Mouse (Mus musculus): ENCODE results near the gene Akap13.

The Akap13 gene

DNA sequence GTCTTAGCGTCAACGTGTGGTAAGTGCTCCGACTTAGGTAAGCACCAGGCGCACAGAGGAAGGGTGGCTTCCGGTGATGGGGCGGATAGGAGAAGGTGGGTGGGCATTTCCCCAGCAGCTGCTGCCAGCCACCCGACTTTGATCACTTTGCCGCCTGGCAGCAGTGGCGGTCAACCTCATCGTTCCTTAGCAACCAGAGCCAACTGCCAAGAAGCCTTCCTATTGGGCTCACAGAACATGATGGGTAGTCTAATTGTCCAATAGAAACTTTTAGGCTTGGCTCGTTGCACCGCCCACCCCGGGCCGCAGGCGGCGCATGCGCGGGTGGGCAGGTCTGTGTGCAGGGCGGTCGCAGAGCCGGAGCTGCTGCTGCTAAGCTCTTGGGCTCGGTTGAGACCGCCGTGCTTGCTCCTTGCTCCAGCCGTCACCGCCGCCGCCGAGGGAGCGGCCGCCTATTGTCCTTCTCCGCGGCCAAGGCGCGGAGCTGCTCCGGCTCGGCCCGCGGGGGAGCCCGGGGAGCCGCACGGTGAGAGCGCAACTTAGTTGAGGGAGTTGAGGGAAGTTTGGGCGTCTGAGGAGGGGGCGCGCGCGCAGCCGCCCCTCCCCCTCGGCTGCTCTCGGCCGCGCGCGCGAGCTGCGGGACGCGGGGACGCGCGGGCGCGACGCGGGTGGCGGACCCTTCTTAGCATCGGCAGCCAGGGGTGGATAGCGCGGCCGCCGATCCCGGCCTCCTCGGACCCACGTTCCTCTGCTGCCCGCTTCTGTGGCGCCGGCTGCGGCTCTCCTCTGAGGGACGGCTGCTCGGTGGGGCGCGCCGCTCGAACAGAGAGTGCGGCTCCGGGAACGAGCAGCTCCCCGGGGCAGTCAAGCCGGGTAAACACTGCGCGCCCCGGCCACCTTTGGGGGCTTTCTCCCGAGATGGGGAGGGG, at the start of gene Akap13:
Gene Akap13 (plus strand): TSS at position 312 of the 929 bp plus-strand sequence.
- peak; percentile 93 to 97 for DNase-seq (ENCODE audit: low spot score in 2 of 2)

DNA sequence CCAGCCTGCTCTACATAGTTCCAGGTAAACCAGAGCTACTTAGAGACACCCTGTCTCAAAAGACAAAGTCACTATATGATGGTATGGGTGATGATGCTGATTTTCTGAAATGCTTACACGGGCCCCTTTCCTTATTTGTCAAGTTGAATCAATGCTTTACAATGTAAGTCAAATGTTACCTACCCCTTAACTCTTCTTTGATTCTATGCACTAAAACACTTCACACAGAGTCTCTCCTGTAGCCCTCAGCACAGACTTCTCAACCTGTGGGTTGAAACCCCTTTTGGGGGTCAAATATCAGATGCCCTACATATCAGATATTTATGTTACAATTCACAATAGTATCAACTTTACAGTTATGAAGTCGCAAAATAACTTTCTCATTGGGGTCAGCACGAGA, 44.7 kb upstream of the Akap13 start:
- no peak for DNase-seq (ENCODE audit: low spot score in 2 of 2)

DNA sequence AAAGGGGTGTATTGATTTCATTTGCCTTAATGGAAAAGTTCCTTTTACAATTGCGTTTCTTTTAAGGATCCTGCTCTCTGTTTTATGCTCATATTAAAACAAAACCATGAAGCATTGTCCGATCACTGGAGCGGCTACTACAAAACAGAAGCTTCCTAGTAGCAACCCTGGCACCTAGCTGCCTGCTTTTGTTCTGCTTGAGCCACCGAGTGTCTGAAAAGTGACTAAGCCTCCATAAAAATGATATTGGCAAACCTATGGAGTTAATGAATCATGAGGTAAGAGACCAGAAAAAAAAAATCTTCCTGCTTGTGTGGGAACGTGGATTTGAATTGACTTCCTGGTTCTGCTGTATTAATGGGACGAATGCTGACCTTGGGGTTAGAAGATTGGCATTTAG, 44.1 kb upstream of the Akap13 start:
- no peak for DNase-seq (ENCODE audit: low spot score in 2 of 2)

DNA sequence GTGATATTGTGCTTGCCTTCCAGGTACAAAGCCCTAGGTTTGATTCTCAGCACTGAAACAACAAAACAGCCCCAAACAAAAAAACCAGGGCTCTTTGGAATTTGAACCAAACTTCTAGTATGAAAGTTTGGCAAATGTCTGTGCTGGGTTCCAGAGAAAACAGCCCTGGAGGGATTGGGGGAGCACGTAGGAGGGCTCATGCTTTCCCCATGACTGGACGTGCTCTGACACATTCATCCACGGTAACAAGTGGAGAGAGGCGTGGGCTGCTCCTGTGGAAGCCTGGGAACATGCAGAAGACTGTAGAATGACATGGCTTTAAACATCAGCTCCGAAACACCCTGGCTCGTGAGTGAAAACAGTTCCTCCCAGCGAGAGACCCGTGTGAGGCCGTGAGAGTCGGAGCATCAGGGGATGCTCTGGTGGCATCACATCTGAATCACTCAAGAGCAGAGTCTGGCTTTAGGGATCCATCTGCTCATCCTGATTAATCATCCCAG, 43.3 kb upstream of the Akap13 start:
- no peak for DNase-seq (ENCODE audit: low spot score in 2 of 2)

DNA sequence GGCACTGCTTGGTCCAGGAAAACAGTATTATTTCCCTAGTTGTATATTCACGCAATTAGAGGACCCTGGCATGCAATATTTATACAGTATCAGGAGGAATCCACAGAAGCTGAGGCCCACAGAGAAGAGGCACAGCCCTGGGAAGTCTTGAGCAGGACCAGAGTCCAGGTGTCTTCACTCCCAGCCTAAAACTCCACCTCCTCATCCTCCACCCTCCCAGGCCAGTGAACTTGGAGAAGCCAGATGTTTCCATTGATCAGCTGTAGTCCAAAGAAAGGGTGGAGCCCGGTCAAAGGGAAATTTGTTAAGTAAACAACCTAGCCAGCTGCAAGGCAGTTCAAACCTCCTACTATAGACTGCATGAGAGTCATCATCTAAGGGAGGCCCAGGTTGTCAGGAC, 42.8 kb upstream of the Akap13 start:
- DNase-seq (ENCODE audit: low spot score in 2 of 2): no peak

DNA sequence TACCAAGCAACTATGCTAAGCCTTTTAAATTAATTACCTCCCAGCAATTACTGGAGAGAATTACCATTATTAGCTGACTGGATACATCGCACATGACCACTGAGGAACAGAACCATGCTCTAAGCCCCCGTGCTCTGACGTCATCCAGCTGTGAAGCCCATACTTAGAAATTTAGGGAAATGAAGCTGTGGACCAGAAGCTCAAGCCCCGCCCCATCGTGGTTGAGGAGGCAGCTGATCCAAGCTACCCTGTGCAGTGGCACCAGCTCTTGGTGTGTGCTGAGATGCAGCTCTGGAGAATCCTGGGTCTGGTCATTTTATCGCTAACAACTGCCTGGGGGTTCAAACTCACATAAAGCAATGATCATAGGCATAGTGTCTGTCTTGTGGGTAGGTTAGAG, 41.4 kb upstream of the Akap13 start:
- no peak for DNase-seq (ENCODE audit: low spot score in 2 of 2)

DNA sequence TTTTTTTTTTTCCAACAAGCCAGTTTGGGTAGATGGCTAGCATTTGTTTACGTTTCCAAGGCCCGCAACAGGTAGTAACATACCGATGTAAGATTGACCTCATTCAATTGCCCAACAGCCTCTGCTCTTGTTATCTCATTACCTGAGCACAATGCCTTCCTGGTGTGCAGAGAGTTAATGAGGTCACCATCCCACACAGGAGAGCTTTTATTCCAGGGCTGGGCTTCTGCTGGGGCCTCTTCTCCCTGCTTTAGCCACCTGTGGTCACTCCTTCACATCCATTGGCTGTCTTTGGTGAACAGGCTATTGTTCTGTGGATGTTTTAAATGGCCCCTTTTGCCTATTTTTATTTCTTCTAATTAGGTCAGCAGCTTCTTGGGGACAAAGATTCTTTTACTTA, 41.0 kb upstream of the Akap13 start:
- DNase-seq (ENCODE audit: low spot score in 2 of 2): no peak

DNA sequence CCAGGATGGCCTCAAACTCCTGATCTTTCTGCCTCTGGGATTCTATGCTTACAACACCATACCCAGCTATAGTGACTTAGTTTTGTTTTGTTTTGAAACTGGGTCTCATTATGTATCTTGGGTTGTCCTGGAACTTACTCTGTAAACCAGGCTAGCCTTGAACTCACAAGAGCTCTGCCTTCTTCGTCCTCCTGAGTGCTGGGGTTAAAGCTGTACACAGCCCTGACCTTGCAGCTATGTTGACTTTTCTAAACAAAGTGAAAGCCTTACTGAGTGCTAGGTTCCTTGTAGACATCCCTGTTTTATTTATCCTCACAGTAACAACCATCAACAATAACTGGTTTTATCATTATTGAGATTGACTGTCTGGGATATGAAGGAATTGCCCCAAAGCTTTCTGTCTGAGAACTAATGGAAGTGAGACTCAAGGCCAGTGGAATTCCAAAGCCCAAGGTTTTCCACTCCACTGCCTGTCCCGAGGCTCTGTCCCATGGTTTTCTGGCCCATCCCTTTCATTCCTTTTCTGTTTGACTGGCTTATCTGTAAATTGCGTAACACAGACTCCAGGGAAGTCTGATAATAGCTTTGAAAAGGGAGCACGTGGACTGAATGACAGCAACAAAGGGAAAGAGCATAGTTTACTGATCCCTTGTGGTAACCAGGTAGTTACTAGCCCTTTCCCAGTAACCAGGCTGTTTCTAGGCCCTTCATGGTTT, 40.0 kb upstream of the Akap13 start:
- no peak for DNase-seq (ENCODE audit: low spot score in 2 of 2)

DNA sequence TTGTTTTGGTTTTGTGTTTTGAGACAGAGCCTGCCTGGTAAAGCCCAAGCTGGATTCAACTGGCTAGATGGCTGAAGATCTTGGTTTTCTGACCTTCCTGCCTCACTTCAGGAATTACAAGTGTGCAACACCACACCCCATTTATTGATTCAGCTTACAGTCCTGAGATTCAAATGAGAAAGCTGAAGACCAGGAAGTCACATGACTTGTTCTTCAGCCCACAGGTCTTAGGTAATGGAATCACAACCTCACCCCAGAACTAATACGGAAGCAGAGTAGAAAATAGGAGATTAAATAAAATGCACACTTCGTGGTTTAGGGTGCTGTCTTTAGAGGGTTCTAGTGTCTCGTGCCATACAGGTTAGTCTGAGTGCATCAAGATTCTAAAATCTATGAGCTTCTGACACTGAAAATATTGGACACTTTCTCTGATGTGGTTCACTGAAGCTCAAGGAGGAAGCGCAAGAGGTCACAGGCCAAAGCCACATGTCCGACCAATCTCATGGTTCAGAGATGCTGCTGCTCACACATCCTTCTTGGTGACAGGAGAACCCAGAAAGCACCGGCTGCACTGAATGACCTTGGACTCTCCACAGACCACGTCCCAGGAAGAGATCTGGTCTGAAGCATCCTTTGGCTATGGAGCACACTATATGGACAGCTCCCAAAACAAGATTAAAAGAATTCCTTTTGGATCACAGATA, 39.3 kb upstream of the Akap13 start:
- DNase-seq (ENCODE audit: low spot score in 2 of 2): no peak

DNA sequence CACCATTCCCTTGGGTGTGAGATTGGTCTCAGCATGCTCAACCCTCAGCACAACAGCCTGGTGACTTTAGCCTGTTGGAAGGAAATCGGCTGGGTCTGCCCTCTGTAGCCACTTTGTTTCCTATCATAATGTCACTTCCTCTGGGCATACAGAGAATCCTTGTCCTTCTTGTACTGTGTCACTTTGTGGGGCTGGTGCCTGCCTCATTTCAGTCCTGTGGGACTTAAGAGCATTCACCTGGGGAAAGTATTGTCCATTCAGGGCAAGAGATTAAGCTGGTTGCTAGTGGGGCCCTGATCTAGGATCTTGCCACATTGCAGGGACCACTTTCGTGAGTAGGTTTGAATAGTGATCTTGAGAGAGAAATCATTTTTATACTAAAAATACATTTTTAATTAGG, 34.4 kb upstream of the Akap13 start:
- DNase-seq (ENCODE audit: low spot score in 2 of 2): no peak

DNA sequence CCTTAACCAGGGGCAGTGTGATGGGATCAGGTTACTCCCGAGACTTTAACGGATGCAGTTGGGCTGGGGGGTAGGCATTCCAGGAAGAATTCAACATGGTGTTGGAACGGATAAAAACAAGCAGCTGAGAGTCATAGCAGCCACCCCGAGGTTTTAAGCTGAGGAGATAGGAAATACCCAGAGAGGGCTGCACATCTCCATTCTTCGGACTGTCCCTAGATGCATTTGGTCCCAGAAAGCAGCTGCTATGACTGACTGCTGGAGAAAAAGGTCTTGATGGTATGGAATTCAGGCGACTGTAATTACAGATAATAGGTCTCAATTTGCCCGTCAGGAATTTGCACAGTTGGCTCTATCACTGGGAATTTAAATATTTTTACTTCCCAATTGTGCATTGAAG, 31.2 kb upstream of the Akap13 start:
- no peak for DNase-seq (ENCODE audit: low spot score in 2 of 2)

DNA sequence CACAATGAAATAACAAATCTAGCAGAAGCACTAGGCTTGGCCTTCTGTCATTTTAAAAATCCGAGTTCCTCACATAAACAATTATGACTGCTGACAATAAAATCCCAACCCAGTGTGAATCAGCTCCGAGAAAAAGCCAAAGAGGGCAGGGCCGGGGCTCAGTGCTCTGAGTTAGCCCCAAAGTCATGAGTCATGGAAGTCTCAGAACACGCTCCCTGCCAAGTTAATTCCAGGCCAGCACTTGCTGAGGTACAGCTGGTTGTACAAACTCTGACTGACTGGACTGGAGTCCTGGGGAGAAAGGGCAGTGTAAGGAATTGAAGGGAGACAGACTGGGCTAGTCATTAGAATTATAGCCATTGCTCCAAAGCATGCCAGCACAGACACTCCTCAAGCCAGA, 28.0 kb upstream of the Akap13 start:
- DNase-seq (ENCODE audit: low spot score in 2 of 2): no peak

DNA sequence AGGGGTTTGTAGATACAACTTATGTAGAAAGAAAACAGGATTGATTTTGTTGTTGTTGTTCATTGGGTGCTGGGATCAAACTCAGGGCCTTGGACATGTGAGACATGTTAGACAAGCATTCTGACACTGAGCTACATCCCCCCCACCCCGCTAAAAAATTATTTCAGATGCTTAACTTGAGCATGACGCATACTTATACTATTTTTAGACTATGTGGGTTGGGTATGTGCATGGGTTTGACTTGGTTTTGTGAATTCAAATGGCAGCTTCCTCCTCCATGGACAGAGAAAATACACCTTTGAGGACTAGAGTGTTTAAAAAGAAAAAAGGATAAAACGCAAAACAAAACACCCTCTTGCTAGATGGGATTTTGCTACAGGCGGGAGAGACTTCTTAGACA, 26.4 kb upstream of the Akap13 start:
- no peak for DNase-seq (ENCODE audit: low spot score in 2 of 2)

DNA sequence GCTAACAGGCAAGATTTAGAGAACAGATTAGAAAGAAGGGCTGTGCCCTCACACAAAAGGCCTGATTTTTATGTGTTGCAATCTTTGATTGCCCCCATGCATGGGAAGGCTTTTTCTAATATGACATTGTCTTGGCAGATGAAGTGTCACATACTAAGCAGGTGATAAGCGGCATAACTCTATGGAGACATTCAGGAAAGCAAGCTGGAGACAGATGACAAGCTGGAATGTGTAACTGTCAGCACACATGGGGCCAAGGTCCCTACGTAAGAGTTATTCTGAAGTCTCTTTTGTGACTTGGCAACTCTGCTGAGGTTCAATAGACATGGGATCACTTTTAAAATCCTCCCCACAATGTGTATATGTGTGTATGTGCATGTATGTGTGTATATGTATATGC, 24.8 kb upstream of the Akap13 start:
- DNase-seq (ENCODE audit: low spot score in 2 of 2): no peak

DNA sequence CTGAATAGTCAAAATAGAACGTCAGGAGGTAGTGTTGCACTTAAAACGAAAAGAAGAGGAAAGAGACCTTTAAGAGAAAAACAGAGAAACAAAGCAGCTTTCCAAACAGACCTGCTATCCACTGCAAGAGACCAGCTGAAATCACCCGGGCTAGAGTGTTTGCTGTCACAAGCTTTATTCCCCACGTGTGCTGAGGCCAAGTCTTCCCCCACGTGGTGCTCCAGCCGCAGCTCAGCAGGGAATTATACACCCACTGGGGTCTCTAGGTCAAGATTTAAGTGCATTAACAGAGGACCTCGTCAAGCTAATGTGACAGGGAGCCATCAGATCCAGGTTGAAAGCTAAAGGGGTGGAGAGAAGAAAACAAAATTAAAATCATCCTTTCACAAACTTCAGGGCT, 24.3 kb upstream of the Akap13 start:
- no peak for DNase-seq (ENCODE audit: low spot score in 2 of 2)

DNA sequence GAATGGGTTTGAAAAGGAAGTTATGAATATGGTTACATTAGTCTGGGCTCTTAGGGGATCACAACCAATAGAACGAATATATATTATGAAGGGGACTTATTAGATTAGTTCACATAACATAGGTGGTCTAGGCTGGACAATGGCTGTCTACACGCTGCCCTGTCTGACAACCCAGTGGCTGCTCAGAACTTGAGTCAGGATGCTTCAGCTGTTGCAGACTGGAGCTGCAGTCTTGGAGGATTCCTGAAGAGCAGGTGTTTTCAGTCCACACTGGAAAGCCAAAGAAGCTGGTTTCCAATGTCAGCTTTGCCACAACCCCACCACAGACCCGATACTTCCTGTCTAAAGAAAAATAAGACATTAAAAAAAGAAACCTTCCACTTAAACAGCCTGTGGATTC, 23.3 kb upstream of the Akap13 start:
- no peak for DNase-seq (ENCODE audit: low spot score in 2 of 2)

DNA sequence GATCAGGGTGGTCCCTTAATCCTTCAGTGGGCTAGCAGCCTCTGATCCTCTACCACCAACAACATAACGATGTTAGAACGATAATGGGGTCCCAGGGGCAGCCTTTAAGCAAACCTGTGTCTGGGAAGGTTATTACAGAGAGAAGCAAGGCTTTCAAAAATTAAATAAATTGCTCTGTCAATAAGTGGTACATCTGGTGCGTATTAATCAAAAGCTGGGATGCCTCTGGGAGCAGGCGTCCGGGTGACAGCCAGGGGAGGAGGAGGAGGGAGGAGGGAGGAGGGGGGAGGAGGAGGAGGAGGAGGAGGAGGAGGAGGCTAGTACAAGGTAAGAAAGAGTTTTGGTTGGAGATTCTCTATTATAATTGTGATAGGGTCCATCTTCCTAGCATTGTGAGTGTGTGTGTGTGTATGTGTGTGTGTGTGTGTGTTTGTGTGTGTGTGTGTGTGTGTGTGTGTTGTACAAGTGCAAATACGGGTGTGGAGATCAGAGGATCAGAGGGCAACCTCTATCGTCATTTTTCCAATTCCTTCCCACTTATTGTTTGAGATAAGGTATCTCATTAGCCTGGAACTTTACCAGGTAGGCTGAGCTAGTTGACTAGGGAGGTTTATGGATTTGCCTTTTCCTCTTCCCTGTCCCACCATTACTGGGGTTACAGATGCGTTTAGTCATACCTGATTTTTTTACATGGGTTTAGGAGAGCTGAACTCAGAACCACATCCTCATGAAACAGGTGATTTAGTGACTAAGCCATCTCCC, 18.7 kb upstream of the Akap13 start:
- DNase-seq (ENCODE audit: low spot score in 2 of 2): no peak

DNA sequence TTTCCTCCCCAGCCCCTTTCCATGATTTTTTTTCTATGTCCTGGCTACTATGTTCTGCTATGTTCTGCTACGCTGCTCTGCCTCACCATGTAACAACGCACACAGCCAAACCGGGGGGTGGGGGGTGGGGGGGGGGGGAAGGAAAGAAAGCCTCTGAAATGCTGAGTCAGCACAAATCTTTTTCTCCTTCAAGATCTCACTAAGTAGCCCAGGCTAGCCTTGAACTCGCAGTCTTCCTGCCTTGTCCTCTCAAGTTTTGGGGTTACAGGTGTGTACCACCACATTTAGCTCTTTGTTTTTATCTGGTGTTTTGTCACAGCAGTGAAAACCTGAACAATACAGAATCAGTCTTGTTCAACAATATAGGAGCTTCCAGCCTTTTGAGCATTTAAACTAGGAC, 15.8 kb upstream of the Akap13 start:
- no peak for DNase-seq (ENCODE audit: low spot score in 2 of 2)

DNA sequence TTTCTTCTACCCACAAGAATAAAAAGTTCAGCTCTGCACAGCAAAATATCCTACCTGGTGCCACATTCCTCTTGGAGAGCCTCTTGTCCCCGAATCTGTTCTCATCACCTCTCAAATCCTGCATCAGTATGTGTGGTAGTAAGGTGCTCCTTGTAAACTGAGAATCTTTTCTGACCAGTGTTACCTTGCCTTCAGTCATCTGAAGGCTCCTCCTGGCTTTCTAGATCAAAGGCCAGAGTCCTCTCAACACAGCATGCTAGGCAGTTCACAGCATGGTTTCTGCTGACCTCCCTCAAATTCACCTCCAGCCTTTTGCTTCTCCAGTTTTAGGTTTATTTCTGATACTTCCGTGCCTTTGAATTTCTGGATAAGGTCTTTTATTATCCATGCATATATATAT, 15.1 kb upstream of the Akap13 start:
- DNase-seq (ENCODE audit: low spot score in 2 of 2): no peak

DNA sequence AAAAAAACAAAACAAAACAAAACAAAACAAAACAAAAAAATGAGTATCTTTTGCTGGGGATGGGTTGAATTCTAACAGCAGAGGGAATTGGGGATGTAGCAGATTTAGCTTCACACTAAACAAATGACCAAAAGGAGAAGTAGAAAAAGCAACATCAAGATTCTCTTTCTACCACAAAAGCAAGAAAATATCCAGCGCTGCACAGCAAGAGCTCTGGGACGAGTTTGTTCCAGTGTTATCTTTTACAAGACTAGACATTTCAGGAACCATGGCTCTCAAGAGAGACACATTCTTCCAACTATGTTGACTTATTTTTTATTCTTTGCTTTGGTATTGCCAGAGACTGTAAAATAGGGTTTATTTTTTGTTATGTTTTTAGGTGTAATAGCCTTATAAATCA, 13.4 kb upstream of the Akap13 start:
- no peak for DNase-seq (ENCODE audit: low spot score in 2 of 2)

DNA sequence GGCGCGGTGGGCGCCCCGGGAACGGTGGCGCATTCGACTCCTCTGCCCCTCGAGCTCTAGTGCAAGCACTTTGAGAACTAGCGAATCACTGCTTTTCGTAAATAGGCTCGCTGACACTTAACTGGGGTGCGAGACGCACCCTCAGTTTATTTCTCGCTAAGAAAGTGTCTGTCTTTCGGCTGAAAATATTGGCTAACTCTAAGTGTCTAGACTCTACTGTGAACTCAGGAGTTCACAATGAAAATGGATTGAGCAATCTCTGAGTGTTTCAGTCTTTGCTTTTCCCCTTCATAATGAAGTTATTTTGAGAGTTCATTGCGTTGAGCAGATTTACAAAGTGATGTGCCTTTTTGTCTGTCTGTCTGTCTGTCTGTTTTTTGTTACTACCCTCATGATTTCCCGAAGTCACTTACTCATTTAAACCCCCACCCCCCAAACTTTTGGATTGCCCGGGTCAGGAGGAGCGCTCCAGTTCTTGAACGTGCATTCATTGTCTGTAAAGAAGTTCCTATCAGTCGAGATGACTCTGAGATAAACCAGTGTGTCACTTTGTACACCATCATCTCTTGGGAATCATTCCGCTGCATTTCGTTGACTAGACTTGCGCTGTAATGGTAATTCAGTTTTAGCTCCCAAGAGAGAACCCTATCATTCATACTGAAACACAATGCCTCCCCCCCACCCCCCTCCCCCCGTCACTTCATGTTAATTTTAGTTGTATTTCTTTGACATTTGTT, 986 bp downstream of the Akap13 start:
- no peak for DNase-seq (ENCODE audit: low spot score in 2 of 2)
